Mouse (Mus musculus) CH12.LX (cell line): ENCODE measurements around the gene Hmga2. TPM values are rescaled to one million over a fixed set of nuclear protein-coding genes. Genes with fewer than 3 reads are reported as not detected.

Source experiments
- DNase-seq: peaks from one replicate; pipeline ENCODE4 v3.0.0-alpha.2; 2013; ENCODE audit errors: extremely low read depth
- H3K27ac ChIP-seq: 2 replicates; pipeline ENCODE4 v1.5.1; 2012; ENCODE audit warnings: low read depth, mild to moderate bottlenecking, control low read depth, moderate library complexity; ENCODE audit not compliant: insufficient read depth
- H3K27me3 ChIP-seq: replicated peaks from 2 replicates; pipeline ENCODE3; 2012; ENCODE audit warnings: inconsistent platforms
- H3K36me3 ChIP-seq, 2 experiments: replicated peaks in 1 of 2; 2 replicates each; pipeline versions ENCODE3 to v1.6.1; 2012; ENCODE audit warnings: inconsistent platforms in 1 of 2, low read length in 1 of 2, mild to moderate bottlenecking in 1 of 2, mixed read lengths in 1 of 2, moderate library complexity in 1 of 2; ENCODE audit not compliant: control insufficient read depth in 1 of 2, insufficient read depth in 1 of 2
- H3K4me1 ChIP-seq, 2 experiments: 2 replicates each; pipeline ENCODE4 v1.6.1; 2012; ENCODE audit warnings: inconsistent platforms in 1 of 2, moderate library complexity in 1 of 2; ENCODE audit not compliant: insufficient read depth in 2 of 2, control insufficient read depth in 1 of 2
- H3K4me2 ChIP-seq: 2 replicates; pipeline ENCODE4 v1.6.1; 2012; ENCODE audit warnings: low read depth, mild to moderate bottlenecking, control low read depth; ENCODE audit not compliant: poor library complexity, insufficient read depth, severe bottlenecking
- H3K4me3 ChIP-seq, 3 experiments: fragments of 150-350 bp in 1 of 3; sonication (generic) in 1 of 3; replicated peaks in 1 of 3; 2 replicates each; pipeline versions ENCODE3 to v1.5.1; 2011 to 2012; ENCODE audit warnings: low read depth in 2 of 3, low read length in 2 of 3, mild to moderate bottlenecking in 2 of 3, moderate library complexity in 2 of 3, control low read depth in 1 of 3, improper control_type of control experiment in 1 of 3, inconsistent platforms in 1 of 3, mixed read lengths in 1 of 3; ENCODE audit not compliant: poor library complexity in 1 of 3
- H3K79me2 ChIP-seq: replicated peaks from 2 replicates; pipeline ENCODE4 v1.6.1; 2012; ENCODE audit warnings: mild to moderate bottlenecking, moderate library complexity; ENCODE audit not compliant: control insufficient read depth, poor library complexity, insufficient read depth, severe bottlenecking; ENCODE audit errors: extremely low read depth
- H3K9ac ChIP-seq: 2 replicates; pipeline ENCODE4 v1.6.1; 2012; ENCODE audit warnings: low read depth, mild to moderate bottlenecking, control low read depth, moderate library complexity; ENCODE audit not compliant: insufficient read depth
- H3K9me3 ChIP-seq: replicated peaks from 2 replicates; pipeline ENCODE3; 2012; ENCODE audit warnings: low read length, inconsistent platforms, mixed read lengths
- BHLHE40 ChIP-seq: IDR thresholded peaks from 2 replicates; pipeline ENCODE4 v1.6.1; 2011; ENCODE audit warnings: mild to moderate bottlenecking, low read depth, low read length, improper control_type of control experiment
- CHD1 ChIP-seq: IDR thresholded peaks from 2 replicates; pipeline ENCODE4 v1.6.1; 2012; ENCODE audit warnings: low read depth, low read length, improper control_type of control experiment, inconsistent platforms
- CHD2 ChIP-seq: IDR thresholded peaks from 2 replicates; pipeline ENCODE4 v1.6.1; 2011; ENCODE audit warnings: low read length, improper control_type of control experiment
- ELF1 ChIP-seq: IDR thresholded peaks from 2 replicates; pipeline ENCODE4 v1.6.1; 2014; ENCODE audit warnings: low read depth, mild to moderate bottlenecking, inconsistent platforms, low read length, improper control_type of control experiment
- ETS1 ChIP-seq: conservative IDR thresholded peaks from 2 replicates; pipeline ENCODE4 v1.6.1; 2012; ENCODE audit warnings: low read depth, mild to moderate bottlenecking, inconsistent platforms, low read length, improper control_type of control experiment, moderate library complexity
- GABPA ChIP-seq: IDR thresholded peaks from 2 replicates; pipeline ENCODE4 v1.6.1; 2012; ENCODE audit warnings: low read depth, low read length, improper control_type of control experiment, inconsistent platforms; ENCODE audit not compliant: insufficient replicate concordance
- JUN ChIP-seq: IDR thresholded peaks from 2 replicates; pipeline ENCODE4 v1.6.1; 2011; ENCODE audit warnings: low read depth, mild to moderate bottlenecking, low read length, improper control_type of control experiment, moderate library complexity; ENCODE audit not compliant: insufficient read depth
- JUND ChIP-seq: conservative IDR thresholded peaks from 2 replicates; pipeline ENCODE4 v1.6.1; 2011; ENCODE audit warnings: low read depth, low read length, improper control_type of control experiment
- KAT2A ChIP-seq: IDR thresholded peaks from 2 replicates; pipeline ENCODE4 v1.6.1; 2012; ENCODE audit warnings: low read length, improper control_type of control experiment, inconsistent platforms; ENCODE audit not compliant: insufficient replicate concordance
- MAFK ChIP-seq: IDR thresholded peaks from 2 replicates; pipeline ENCODE4 v1.6.1; 2011; ENCODE audit warnings: low read length, improper control_type of control experiment; ENCODE audit not compliant: insufficient replicate concordance
- MXI1 ChIP-seq: IDR thresholded peaks from 2 replicates; pipeline ENCODE4 v1.6.1; 2011; ENCODE audit warnings: mild to moderate bottlenecking, low read depth, low read length, improper control_type of control experiment
- MYC ChIP-seq: IDR thresholded peaks from 2 replicates; pipeline ENCODE4 v1.6.1; 2011; ENCODE audit warnings: low read depth, mild to moderate bottlenecking, improper control_type of control experiment, low read length
- NELFE ChIP-seq: IDR thresholded peaks from 2 replicates; pipeline ENCODE4 v1.6.1; 2011; ENCODE audit warnings: low read depth, low read length, improper control_type of control experiment
- NRF1 ChIP-seq: IDR thresholded peaks from 2 replicates; pipeline ENCODE4 v1.6.1; 2014; ENCODE audit warnings: low read depth, mild to moderate bottlenecking, inconsistent platforms, low read length, improper control_type of control experiment, moderate library complexity
- PAX5 ChIP-seq: IDR thresholded peaks from 2 replicates; pipeline ENCODE4 v1.6.1; 2012; ENCODE audit warnings: low read length, inconsistent platforms, mixed read lengths
- POLR2A ChIP-seq: IDR thresholded peaks from 2 replicates; pipeline ENCODE4 v1.6.1; 2011; ENCODE audit warnings: low read depth, mild to moderate bottlenecking, improper control_type of control experiment, low read length
- RAD21 ChIP-seq: IDR thresholded peaks from 2 replicates; pipeline ENCODE4 v1.6.1; 2011; ENCODE audit warnings: low read depth, mild to moderate bottlenecking, low read length, improper control_type of control experiment, moderate library complexity
- RCOR1 ChIP-seq: conservative IDR thresholded peaks from 2 replicates; pipeline ENCODE4 v1.6.1; 2012; ENCODE audit warnings: low read depth, mild to moderate bottlenecking, inconsistent platforms, low read length, improper control_type of control experiment
- SMC3 ChIP-seq: IDR thresholded peaks from 2 replicates; pipeline ENCODE4 v1.6.1; 2011; ENCODE audit warnings: low read depth, low read length, improper control_type of control experiment
- TCF12 ChIP-seq: IDR thresholded peaks from 2 replicates; pipeline ENCODE4 v1.6.1; 2014; ENCODE audit warnings: low read depth, mild to moderate bottlenecking, inconsistent platforms, low read length, improper control_type of control experiment
- UBTF ChIP-seq: IDR thresholded peaks from 2 replicates; pipeline ENCODE4 v1.6.1; 2012; ENCODE audit warnings: low read depth, mild to moderate bottlenecking, inconsistent platforms, low read length, improper control_type of control experiment, moderate library complexity
- ZC3H11A ChIP-seq: IDR thresholded peaks from 2 replicates; pipeline ENCODE4 v1.6.1; 2012; ENCODE audit warnings: low read depth, mild to moderate bottlenecking, inconsistent platforms, low read length, improper control_type of control experiment
- ZKSCAN1 ChIP-seq: IDR thresholded peaks from 2 replicates; pipeline ENCODE4 v1.6.1; 2012; ENCODE audit warnings: low read depth, inconsistent platforms, low read length, improper control_type of control experiment, borderline replicate concordance
- ZMIZ1 ChIP-seq: IDR thresholded peaks from 2 replicates; pipeline ENCODE4 v1.6.1; 2012; ENCODE audit warnings: low read depth, mild to moderate bottlenecking, inconsistent platforms, low read length, improper control_type of control experiment
- dilution Hi-C: fragments of 300-500 bp; cut with MboI; formaldehyde crosslinking; loops from 2 replicates; pipeline ENCODE4 v1.14.3; 2020; ENCODE audit warnings: low sequenced_read_pairs; ENCODE audit not compliant: extremely low pct_unique_long_range_greater_than_20kb, extremely low pct_ligation_motif_present
- in situ Hi-C: fragments of 300-500 bp; cut with MboI; formaldehyde crosslinking; loops from 3 replicates; pipeline ENCODE4 v1.14.3; 2019; ENCODE audit warnings: low sequenced_read_pairs, low pct_ligation_motif_present, low pct_unique_long_range_greater_than_20kb, mixed read lengths
- polyA plus RNA-seq: library from polyadenylated mRNA; unstranded; fragments of >175 nt; gene quantifications from 2 replicates; pipeline ENCODE4 v1.2.1, GENCODE M21; 2012; ENCODE audit warnings: low read depth; ENCODE audit not compliant: insufficient read length
- total RNA-seq, 2 experiments: library from RNA; depleted of rRNA; stranded (reverse); fragments of 300-350 nt in 1 of 2; fragments of >200 nt in 1 of 2; gene quantifications; 2 replicates each; pipeline ENCODE4 v1.2.3; 2012 to 2014

Hmga2 gene
- total and polyA plus RNA-seq, 3 experiments: not detected

DNA sequence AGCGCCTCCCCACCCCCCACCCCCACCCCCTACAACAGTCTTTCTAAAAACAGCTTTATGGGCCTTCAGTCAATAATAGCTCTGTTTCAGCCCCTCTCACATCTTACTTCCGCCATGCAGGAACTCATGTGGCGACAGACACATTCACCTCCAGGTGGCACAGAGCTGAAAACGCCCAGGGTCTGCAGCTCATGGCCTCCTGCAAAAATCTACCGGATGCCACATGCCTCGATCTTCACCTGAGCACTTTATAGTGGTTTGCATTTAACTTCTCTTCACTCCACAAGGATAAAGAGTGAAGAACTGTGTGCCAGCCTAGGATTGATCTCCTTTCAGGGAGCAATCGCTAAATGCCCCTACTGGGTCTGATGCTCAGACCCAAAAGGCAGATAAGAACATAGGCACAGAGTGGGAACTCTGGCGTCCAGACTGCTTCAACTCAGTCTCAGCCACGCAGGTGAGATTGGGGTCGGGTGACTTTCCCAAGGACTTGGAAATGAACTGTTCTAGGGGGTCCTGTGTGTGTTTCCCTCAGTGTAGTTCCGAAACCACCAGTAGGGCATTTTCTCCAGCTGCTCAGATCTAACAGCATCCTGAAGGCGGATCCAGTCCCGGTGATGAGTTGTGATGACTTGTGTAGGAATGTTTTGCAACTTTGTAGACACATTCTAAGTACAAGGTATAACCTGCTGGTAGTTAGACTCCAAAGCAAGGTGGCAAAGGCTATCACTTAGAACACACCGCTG, 84.1 kb downstream of the Hmga2 start:
- Histone ChIP-seq H3K79me2 (no peaks in the 10 kb centered on the region), H3K27ac (no peak overlapping the region), H3K4me3 (no peak overlapping the region), H3K4me1 (no peaks in the 10 kb centered on the region), H3K36me3 (no peaks in the 10 kb centered on the region), H3K9me3 (peaks cover 34% of the 10 kb centered on the region), H3K4me2 (no peak overlapping the region), H3K9ac (no peak overlapping the region), H3K27me3 (no peaks in the 10 kb centered on the region)
- dilution Hi-C loops: no loop called here
- in situ Hi-C loops: no loop called here
- no peak for DNase-seq
- TF ChIP-seq NELFE (no peak), ZKSCAN1 (no peak), ZMIZ1 (no peak), ELF1 (no peak), POLR2A (no peak), ZC3H11A (no peak), CHD2 (no peak), MXI1 (no peak), MAFK (no peak), JUN (no peak), BHLHE40 (no peak), TCF12 (no peak), MYC (no peak), RCOR1 (no peak), CHD1 (no peak), GABPA (no peak)

- TF ChIP-seq PAX5: no peak
- no peak for TF ChIP-seq JUND
- TF ChIP-seq ETS1: no peak
- TF ChIP-seq RAD21: no peak
- no peak for TF ChIP-seq SMC3
- TF ChIP-seq NRF1: no peak
- no peak for TF ChIP-seq ZMIZ1
- TF ChIP-seq POLR2A: no peak
- TF ChIP-seq CHD1: no peak
- TF ChIP-seq UBTF: no peak
- no peak for TF ChIP-seq KAT2A
- TF ChIP-seq GABPA: no peak
Measured at GRCm38 (mm10) chr10:120390912-120391835, 85.1 kb downstream of the Hmga2 start.

More at GRCm38 (mm10) chr10:120390912-120391835, 85.1 kb downstream of the Hmga2 start:
- dilution Hi-C loops: no loop called here
- no peak overlapping the region for H3K9ac ChIP-seq
- no peaks in the 10 kb centered on the region for H3K27me3 ChIP-seq
- in situ Hi-C loops: no loop called here
- no peak overlapping the region for H3K4me3 ChIP-seq
- H3K4me1 ChIP-seq: no peaks in the 10 kb centered on the region
- H3K27ac ChIP-seq: no peak overlapping the region
- H3K36me3 ChIP-seq: no peaks in the 10 kb centered on the region
- DNase-seq: no peak
- no peak overlapping the region for H3K4me2 ChIP-seq
- peaks cover 35% of the 10 kb centered on the region for H3K9me3 ChIP-seq
- no peaks in the 10 kb centered on the region for H3K79me2 ChIP-seq
